Comparison of ENCODE assay signal across 25 mouse cellular contexts in genomic region chr3:145367176-145367717, GRCm38 (mm10).
DNase-seq lines count a peak whose midpoint lies in the region; ATAC-seq and TF ChIP-seq lines count a peak whose summit lies in the region.
"Had no signal": no experiment of that assay in that cellular context is flagged by ENCODE, and none has a peak within 500 bp of the region (broad histone marks: within the 10 kb centered on the region; RNA-seq: fewer than 3 reads in every experiment).

No protein-coding gene starts in this region.

- no peaks in the 10 kb centered on the region for H3K4me1 ChIP-seq in intestine, embryonic 15.5 days (replicated peaks)
- no peaks in the 10 kb centered on the region for H3K4me1 ChIP-seq in intestine, postnatal 0 days (replicated peaks; ENCODE audit: control insufficient read depth, insufficient read depth, low read length)
- no peaks in the 10 kb centered on the region for H3K4me1 ChIP-seq in lung, embryonic 15.5 days
- H3K4me1 ChIP-seq in embryonic facial prominence, embryonic 15.5 days: no peaks in the 10 kb centered on the region; the same call in 1 of the 2 replicates
- no peaks in the 10 kb centered on the region for H3K4me1 ChIP-seq in intestine, embryonic 16.5 days (ENCODE audit: control insufficient read depth, insufficient read depth, low read length)
- H3K4me1 ChIP-seq: forebrain, embryonic 10.5 days; forebrain, embryonic 13.5 days; heart, embryonic 10.5 days; heart, embryonic 13.5 days; hindbrain, embryonic 15.5 days had no signal

- H3K27ac ChIP-seq in intestine, embryonic 15.5 days: no peak overlapping the region
- no peak overlapping the region for H3K27ac ChIP-seq in intestine, postnatal 0 days (ENCODE audit: low read depth, low read length)
- peak overlapping the region; percentile 20; the same call in 1 of the 2 replicates for H3K27ac ChIP-seq in lung, embryonic 15.5 days
- peak overlapping the region; percentile 39; the same call in 1 of the 2 replicates for H3K27ac ChIP-seq in embryonic facial prominence, embryonic 15.5 days (replicated peaks)
- no peak overlapping the region for H3K27ac ChIP-seq in intestine, embryonic 16.5 days (ENCODE audit: low read length)
- H3K27ac ChIP-seq: embryonic facial prominence, embryonic 13.5 days; forebrain, embryonic 10.5 days; forebrain, embryonic 13.5 days; heart, adult 2 months; heart, embryonic 10.5 days; heart, embryonic 13.5 days; hindbrain, embryonic 15.5 days had no signal

- H3K9me3 ChIP-seq in intestine, embryonic 15.5 days: no peaks in the 10 kb centered on the region
- H3K9me3 ChIP-seq in intestine, postnatal 0 days (ENCODE audit: control insufficient read depth): no peaks in the 10 kb centered on the region
- no peaks in the 10 kb centered on the region for H3K9me3 ChIP-seq in lung, embryonic 15.5 days
- no peaks in the 10 kb centered on the region for H3K9me3 ChIP-seq in embryonic facial prominence, embryonic 15.5 days (replicated peaks)
- no peaks in the 10 kb centered on the region for H3K9me3 ChIP-seq in intestine, embryonic 16.5 days (ENCODE audit: control insufficient read depth, low read length)
- H3K9me3 ChIP-seq: embryonic facial prominence, embryonic 13.5 days; forebrain, embryonic 10.5 days; forebrain, embryonic 13.5 days; heart, embryonic 10.5 days; heart, embryonic 13.5 days; hindbrain, embryonic 15.5 days had no signal

- H3K36me3 ChIP-seq in intestine, embryonic 15.5 days: no peaks in the 10 kb centered on the region
- H3K36me3 ChIP-seq in intestine, postnatal 0 days (ENCODE audit: control insufficient read depth, insufficient read depth): no peaks in the 10 kb centered on the region
- no peaks in the 10 kb centered on the region for H3K36me3 ChIP-seq in lung, embryonic 15.5 days
- H3K36me3 ChIP-seq in embryonic facial prominence, embryonic 15.5 days: no peaks in the 10 kb centered on the region
- no peaks in the 10 kb centered on the region for H3K36me3 ChIP-seq in intestine, embryonic 16.5 days (ENCODE audit: control insufficient read depth, insufficient read depth, low read length)
- H3K36me3 ChIP-seq: embryonic facial prominence, embryonic 13.5 days; forebrain, embryonic 10.5 days; heart, embryonic 10.5 days; heart, embryonic 13.5 days; hindbrain, embryonic 15.5 days had no signal

- no peak overlapping the region for H3K9ac ChIP-seq in intestine, embryonic 15.5 days
- H3K9ac ChIP-seq in intestine, postnatal 0 days (ENCODE audit: low read depth, low read length): no peak overlapping the region
- no peak overlapping the region for H3K9ac ChIP-seq in lung, embryonic 15.5 days
- no peak overlapping the region for H3K9ac ChIP-seq in embryonic facial prominence, embryonic 15.5 days
- no peak overlapping the region for H3K9ac ChIP-seq in intestine, embryonic 16.5 days (ENCODE audit: low read depth, low read length)
- H3K9ac ChIP-seq: embryonic facial prominence, embryonic 13.5 days; forebrain, embryonic 13.5 days; heart, embryonic 13.5 days; hindbrain, embryonic 15.5 days had no signal

- no peak for TF ChIP-seq CTCF in intestine, postnatal 0 days (IDR thresholded peaks at IDR 0.05; ENCODE audit: low read depth)

- H3K27me3 ChIP-seq in intestine, embryonic 15.5 days (replicated peaks): no peaks in the 10 kb centered on the region
- no peaks in the 10 kb centered on the region for H3K27me3 ChIP-seq in intestine, postnatal 0 days (replicated peaks; ENCODE audit: control insufficient read depth, insufficient read depth, low read length)
- no peaks in the 10 kb centered on the region for H3K27me3 ChIP-seq in lung, embryonic 15.5 days
- no peaks in the 10 kb centered on the region for H3K27me3 ChIP-seq in embryonic facial prominence, embryonic 15.5 days
- H3K27me3 ChIP-seq in intestine, embryonic 16.5 days (replicated peaks; ENCODE audit: control insufficient read depth, insufficient read depth, low read length): no peaks in the 10 kb centered on the region
- H3K27me3 ChIP-seq: embryonic facial prominence, embryonic 13.5 days; forebrain, embryonic 13.5 days; heart, embryonic 13.5 days; hindbrain, embryonic 15.5 days had no signal

- 66% methylated on average over 4 of the region's 4 CpGs for WGBS in intestine, embryonic 15.5 days
- 58% methylated on average over 4 of the region's 4 CpGs for WGBS in intestine, postnatal 0 days
- 45% methylated on average over 4 of the region's 4 CpGs for WGBS in lung, embryonic 15.5 days
- 34% methylated on average over 4 of the region's 4 CpGs for WGBS in embryonic facial prominence, embryonic 15.5 days
- WGBS in intestine, embryonic 16.5 days: 58% methylated on average over 4 of the region's 4 CpGs

- DNase-seq in lung, postnatal 10 days: no peak
- DNase-seq: adrenal gland, adult 2 months; adrenal gland, postnatal 14 days; cerebellum, adult 11 months; cerebellum, adult 2 months; cerebellum, adult 9-11 months; cerebellum, postnatal 25 days; gastrocnemius, postnatal 10 days; gastrocnemius, postnatal 36 days; heart, adult 2 months; heart, postnatal 14 days; heart, postnatal 4 days had no signal

- no peak overlapping the region for H3K4me3 ChIP-seq in intestine, embryonic 15.5 days (replicated peaks)
- no peak overlapping the region for H3K4me3 ChIP-seq in intestine, postnatal 0 days (ENCODE audit: low read depth, low read length)
- H3K4me3 ChIP-seq in lung, embryonic 15.5 days: no peak overlapping the region
- no peak overlapping the region for H3K4me3 ChIP-seq in embryonic facial prominence, embryonic 15.5 days (replicated peaks)
- no peak overlapping the region for H3K4me3 ChIP-seq in intestine, embryonic 16.5 days (ENCODE audit: low read length)
- H3K4me3 ChIP-seq: embryonic facial prominence, embryonic 13.5 days; forebrain, embryonic 10.5 days; forebrain, embryonic 13.5 days; heart, adult 2 months; heart, embryonic 10.5 days; heart, embryonic 13.5 days; hindbrain, embryonic 15.5 days had no signal

- no peak overlapping the region for H3K4me2 ChIP-seq in intestine, embryonic 15.5 days (replicated peaks)
- H3K4me2 ChIP-seq in intestine, postnatal 0 days (replicated peaks; ENCODE audit: low read depth): no peak overlapping the region
- H3K4me2 ChIP-seq in lung, embryonic 15.5 days: no peak overlapping the region
- no peak overlapping the region for H3K4me2 ChIP-seq in embryonic facial prominence, embryonic 15.5 days (replicated peaks)
- no peak overlapping the region for H3K4me2 ChIP-seq in intestine, embryonic 16.5 days (ENCODE audit: low read depth, low read length)
- H3K4me2 ChIP-seq: embryonic facial prominence, embryonic 13.5 days; forebrain, embryonic 13.5 days; heart, embryonic 13.5 days; hindbrain, embryonic 15.5 days had no signal

- ATAC-seq in intestine, embryonic 15.5 days: peak; percentile 55; the same call in 1 of the 2 replicates
- ATAC-seq in intestine, postnatal 0 days: no peak
- ATAC-seq in lung, embryonic 15.5 days (ENCODE audit: borderline replicate concordance, extremely low read depth, low FRiP score, low TSS enrichment): peak; percentile 78; the same call in 1 of the 2 replicates
- ATAC-seq in embryonic facial prominence, embryonic 15.5 days (ENCODE audit: insufficient number of reproducible peaks, low FRiP score, low TSS enrichment, low read depth): no peak
- peak; percentile 42 for ATAC-seq in intestine, embryonic 16.5 days
- ATAC-seq: CD4-positive, CD25-positive, alpha-beta regulatory T cell, adult 4 months; forebrain, embryonic 13.5 days; forebrain, embryonic 16.5 days had no signal

Comparison
In these comparisons a context has a peak if more than half of its experiments do, and no peak if none do; other contexts are left out.
1. ATAC-seq: peak in intestine, embryonic 15.5 days (single experiment), lung, embryonic 15.5 days (single experiment) and intestine, embryonic 16.5 days (single experiment); none in intestine, postnatal 0 days (single experiment) and embryonic facial prominence, embryonic 15.5 days (single experiment).
2. H3K27ac ChIP-seq: peak in lung, embryonic 15.5 days (single experiment) and embryonic facial prominence, embryonic 15.5 days (single experiment); none in intestine, embryonic 15.5 days (single experiment), intestine, postnatal 0 days (single experiment) and intestine, embryonic 16.5 days (single experiment).